In genomic region chr10:59748699-59749200, GRCm38 (mm10) we compare ENCODE assay signal across 14 mouse cellular contexts.
"Had no signal": no experiment of that assay in that cellular context is flagged by ENCODE, and none has a peak within 500 bp of the region (broad histone marks: within the 10 kb centered on the region; RNA-seq: fewer than 3 reads in every experiment).

No protein-coding gene starts in this region.

- DNase-seq: kidney, adult 2 months; kidney, postnatal 14 days; lung, adult 2 months; lung, postnatal 4 days; right cerebral cortex, postnatal 25 days; thymus, adult 18-20 months had no signal

- H3K36me3 ChIP-seq: midbrain, embryonic 15.5 days had no signal

- H3K4me3 ChIP-seq: kidney, embryonic 15.5 days; limb, embryonic 10.5 days; liver, embryonic 15.5 days; megakaryocyte, embryonic 14.5 days; midbrain, embryonic 15.5 days; neural tube, embryonic 13.5 days had no signal

- H3K4me1 ChIP-seq: kidney, embryonic 15.5 days; liver, embryonic 15.5 days; midbrain, embryonic 15.5 days; neural tube, embryonic 13.5 days had no signal

- H3K27ac ChIP-seq: kidney, embryonic 15.5 days; limb, embryonic 10.5 days; liver, embryonic 15.5 days; midbrain, embryonic 15.5 days; neural tube, embryonic 13.5 days had no signal

- ATAC-seq: intestine, embryonic 16.5 days; lung, postnatal 0 days; midbrain, embryonic 15.5 days had no signal

- H3K27me3 ChIP-seq: kidney, embryonic 15.5 days; liver, embryonic 15.5 days; megakaryocyte, embryonic 14.5 days; midbrain, embryonic 15.5 days; neural tube, embryonic 13.5 days had no signal
